Mouse (Mus musculus): Measurements from ENCODE around the gene Ccdc9. TPM values are rescaled to one million over a fixed set of nuclear protein-coding genes. Genes with fewer than 3 reads are reported as not detected.

The Ccdc9 gene
- total and polyA plus RNA-seq, 3 experiments: 8.1 to 133 (median 66.0) TPM

- Histone ChIP-seq H3K36me3 (replicated peaks) (peaks cover 49% of the 10 kb centered on the region), H3K27me3 (ENCODE audit: insufficient read depth, low read length) (no peaks in the 10 kb centered on the region), H3K4me1 (ENCODE audit: insufficient read depth, low read depth, low read length) (peaks cover 14% of the 10 kb centered on the region), H3K4me3 (ENCODE audit: low read depth, low read length) (no peak overlapping the region), H3K9me3 (replicated peaks) (no peaks in the 10 kb centered on the region)
- TF ChIP-seq GATA2 (IDR thresholded peaks at IDR 0.05; ENCODE audit: borderline replicate concordance, low read depth, low read length) (no peak), TAL1 (conservative IDR thresholded peaks at IDR 0.05; ENCODE audit: low read depth, low read length) (no peak), CTCF (IDR thresholded peaks at IDR 0.05; ENCODE audit: low read depth, low read length) (no peak), GATA1 (IDR thresholded peaks at IDR 0.05; ENCODE audit: borderline replicate concordance, low read length) (no peak), POLR2AphosphoS5 (IDR thresholded peaks at IDR 0.05; ENCODE audit: insufficient replicate concordance, low read depth, low read length) (no peak)
- no peak for ATAC-seq (ENCODE audit: extremely low read depth, insufficient number of reproducible peaks, low FRiP score, poor library complexity, severe bottlenecking)
- no peak for DNase-seq (ENCODE audit: low spot score)
Measured at GRCm38 (mm10) chr7:16319216-16319615, 32.6 kb upstream of the Ccdc9 start.

DNA sequence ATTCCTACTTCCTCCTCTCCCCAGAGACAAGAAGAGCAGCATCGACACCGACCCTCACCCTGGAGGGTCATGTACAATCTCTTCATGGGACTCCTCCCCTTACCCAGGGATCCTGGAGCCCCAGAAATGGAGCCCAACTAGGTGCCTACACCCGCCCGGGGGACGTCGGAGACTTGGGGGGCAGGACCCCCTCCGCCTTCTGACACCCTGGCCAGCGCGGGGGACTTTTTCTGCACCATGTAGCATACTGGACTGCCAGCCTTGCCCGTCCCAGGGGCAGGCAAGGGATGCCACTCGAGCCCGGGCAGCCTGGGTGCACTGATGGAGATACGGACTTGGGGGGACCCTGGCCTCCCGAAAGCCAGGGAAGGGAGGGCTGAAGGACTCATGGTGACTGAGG lies 30.5 kb upstream of the Ccdc9 start:
- TF ChIP-seq GATA1 (IDR thresholded peaks at IDR 0.05; ENCODE audit: borderline replicate concordance, low read length) (no peak), TAL1 (conservative IDR thresholded peaks at IDR 0.05; ENCODE audit: low read depth, low read length) (no peak), CTCF (IDR thresholded peaks at IDR 0.05; ENCODE audit: low read depth, low read length) (no peak), POLR2AphosphoS5 (IDR thresholded peaks at IDR 0.05; ENCODE audit: insufficient replicate concordance, low read depth, low read length) (no peak), GATA2 (IDR thresholded peaks at IDR 0.05; ENCODE audit: borderline replicate concordance, low read depth, low read length) (no peak)
- Histone ChIP-seq H3K36me3 (replicated peaks) (peaks cover 50% of the 10 kb centered on the region), H3K4me1 (ENCODE audit: insufficient read depth, low read depth, low read length) (peaks cover 34% of the 10 kb centered on the region)

GRCm38 (mm10) chr7:16315222-16315759 lies 28.7 kb upstream of the Ccdc9 start:
- Histone ChIP-seq H3K4me3 (ENCODE audit: low read depth, low read length) (no peak overlapping the region), H3K4me1 (ENCODE audit: insufficient read depth, low read depth, low read length) (peaks cover 49% of the 10 kb centered on the region), H3K27me3 (ENCODE audit: insufficient read depth, low read length) (no peaks in the 10 kb centered on the region), H3K9me3 (replicated peaks) (no peaks in the 10 kb centered on the region), H3K36me3 (replicated peaks) (peaks cover 47% of the 10 kb centered on the region)
- no peak for DNase-seq (ENCODE audit: low spot score)
- no peak for ATAC-seq (ENCODE audit: extremely low read depth, insufficient number of reproducible peaks, low FRiP score, poor library complexity, severe bottlenecking)
- no peak for TF ChIP-seq TAL1 (conservative IDR thresholded peaks at IDR 0.05; ENCODE audit: low read depth, low read length)
- TF ChIP-seq CTCF (IDR thresholded peaks at IDR 0.05; ENCODE audit: low read depth, low read length): no peak
- no peak for TF ChIP-seq GATA1 (IDR thresholded peaks at IDR 0.05; ENCODE audit: borderline replicate concordance, low read length)
- TF ChIP-seq GATA2 (IDR thresholded peaks at IDR 0.05; ENCODE audit: borderline replicate concordance, low read depth, low read length): no peak
- no peak for TF ChIP-seq POLR2AphosphoS5 (IDR thresholded peaks at IDR 0.05; ENCODE audit: insufficient replicate concordance, low read depth, low read length)

More for the DNA sequence above, 30.5 kb upstream of the Ccdc9 start:
- DNase-seq (ENCODE audit: low spot score): no peak
- no peak for ATAC-seq (ENCODE audit: extremely low read depth, insufficient number of reproducible peaks, low FRiP score, poor library complexity, severe bottlenecking)
- H3K4me3 ChIP-seq (ENCODE audit: low read depth, low read length): no peak overlapping the region
- H3K9me3 ChIP-seq (replicated peaks): no peaks in the 10 kb centered on the region
- H3K27me3 ChIP-seq (ENCODE audit: insufficient read depth, low read length): no peaks in the 10 kb centered on the region

GRCm38 (mm10) chr7:16314221-16314775 lies 27.7 kb upstream of the Ccdc9 start:
- Histone ChIP-seq H3K4me1 (ENCODE audit: insufficient read depth, low read depth, low read length) (peaks cover 54% of the 10 kb centered on the region), H3K4me3 (ENCODE audit: low read depth, low read length) (peak overlapping the region; percentile 93; the same call in 1 of the 2 replicates), H3K27me3 (ENCODE audit: insufficient read depth, low read length) (no peaks in the 10 kb centered on the region), H3K36me3 (replicated peaks) (peaks cover 47% of the 10 kb centered on the region), H3K9me3 (replicated peaks) (no peaks in the 10 kb centered on the region)
- DNase-seq (ENCODE audit: low spot score) (no peak), ATAC-seq (ENCODE audit: extremely low read depth, insufficient number of reproducible peaks, low FRiP score, poor library complexity, severe bottlenecking) (no peak)
- TF ChIP-seq POLR2AphosphoS5 (IDR thresholded peaks at IDR 0.05; ENCODE audit: insufficient replicate concordance, low read depth, low read length) (no peak), TAL1 (conservative IDR thresholded peaks at IDR 0.05; ENCODE audit: low read depth, low read length) (no peak), CTCF (IDR thresholded peaks at IDR 0.05; ENCODE audit: low read depth, low read length) (no peak), GATA2 (IDR thresholded peaks at IDR 0.05; ENCODE audit: borderline replicate concordance, low read depth, low read length) (no peak), GATA1 (IDR thresholded peaks at IDR 0.05; ENCODE audit: borderline replicate concordance, low read length) (no peak)

GRCm38 (mm10) chr7:16313481-16314220 lies 27.1 kb upstream of the Ccdc9 start:
- Histone ChIP-seq H3K4me1 (ENCODE audit: insufficient read depth, low read depth, low read length) (peaks cover 61% of the 10 kb centered on the region), H3K36me3 (replicated peaks) (peaks cover 46% of the 10 kb centered on the region)

More at GRCm38 (mm10) chr7:16313481-16314220, 27.1 kb upstream of the Ccdc9 start:
- no peaks in the 10 kb centered on the region for H3K27me3 ChIP-seq (ENCODE audit: insufficient read depth, low read length)
- H3K4me3 ChIP-seq (ENCODE audit: low read depth, low read length): peak overlapping the region; percentile 93
- ATAC-seq (ENCODE audit: extremely low read depth, insufficient number of reproducible peaks, low FRiP score, poor library complexity, severe bottlenecking) (no peak), DNase-seq (ENCODE audit: low spot score) (peak; percentile 86)
- H3K9me3 ChIP-seq (replicated peaks): no peaks in the 10 kb centered on the region
- TF ChIP-seq CTCF (IDR thresholded peaks at IDR 0.05; ENCODE audit: low read depth, low read length): no peak
- no peak for TF ChIP-seq TAL1 (conservative IDR thresholded peaks at IDR 0.05; ENCODE audit: low read depth, low read length)
- TF ChIP-seq POLR2AphosphoS5 (IDR thresholded peaks at IDR 0.05; ENCODE audit: insufficient replicate concordance, low read depth, low read length): no peak
- TF ChIP-seq GATA2 (IDR thresholded peaks at IDR 0.05; ENCODE audit: borderline replicate concordance, low read depth, low read length): no peak
- no peak for TF ChIP-seq GATA1 (IDR thresholded peaks at IDR 0.05; ENCODE audit: borderline replicate concordance, low read length)
